Mouse (Mus musculus): ENCODE data around the gene Slc6a5.

Slc6a5 gene

DNA sequence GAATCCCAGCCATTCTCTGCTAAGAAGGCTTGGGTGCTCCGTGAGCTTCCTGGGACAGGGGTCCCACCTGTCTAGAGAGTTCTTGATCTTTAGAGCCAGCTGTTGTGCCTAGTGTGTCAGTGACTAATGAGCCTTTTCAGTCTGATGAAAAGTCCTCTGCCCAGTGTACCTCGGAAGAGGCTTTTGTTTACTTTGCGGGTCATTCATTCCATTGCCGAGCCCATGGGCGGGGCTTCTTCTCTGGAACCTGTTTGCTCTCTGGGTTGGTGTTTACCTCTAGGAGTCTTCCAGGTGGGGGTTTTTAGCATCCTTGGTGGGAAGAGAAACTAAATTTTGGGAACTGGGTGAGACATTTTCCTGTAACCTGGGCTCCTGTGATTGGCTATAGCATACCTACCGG, 74.8 kb downstream of the Slc6a5 start:
- no peak for DNase-seq

DNA sequence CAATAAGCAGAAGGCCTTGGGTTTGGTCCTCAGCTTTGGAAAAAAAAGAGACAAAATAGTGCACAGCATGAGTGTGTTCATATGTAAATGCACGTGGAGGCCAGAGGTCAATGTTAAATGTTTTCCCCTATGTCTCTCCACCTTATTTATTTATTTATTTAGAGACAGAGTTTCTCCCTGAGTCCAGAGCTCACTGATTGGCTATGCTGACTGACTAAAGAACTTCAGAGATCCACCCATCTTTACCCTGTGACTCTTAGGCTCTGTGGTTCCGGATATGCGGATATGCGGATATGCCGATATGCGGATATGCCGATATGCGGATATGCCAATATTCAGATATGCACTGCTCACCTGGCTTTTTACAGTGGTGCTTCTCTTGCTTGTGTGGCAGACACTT, 76.0 kb downstream of the Slc6a5 start:
- no peak for DNase-seq

- DNase-seq = no peak
Observed at GRCm38 (mm10) chr7:49999321-49999720, 89.4 kb downstream of the Slc6a5 start.

GRCm38 (mm10) chr7:50005268-50005667, 95.3 kb downstream of the Slc6a5 start:
- no peak for DNase-seq
